Mouse (Mus musculus): ENCODE measurements at regions not wholly inside any gene's neighbourhood (a gene's known extent, or its start where the extent isn't known, plus 50 kb on each side); places are given as distances from the start of the nearest gene placed in this dataset.

DNA sequence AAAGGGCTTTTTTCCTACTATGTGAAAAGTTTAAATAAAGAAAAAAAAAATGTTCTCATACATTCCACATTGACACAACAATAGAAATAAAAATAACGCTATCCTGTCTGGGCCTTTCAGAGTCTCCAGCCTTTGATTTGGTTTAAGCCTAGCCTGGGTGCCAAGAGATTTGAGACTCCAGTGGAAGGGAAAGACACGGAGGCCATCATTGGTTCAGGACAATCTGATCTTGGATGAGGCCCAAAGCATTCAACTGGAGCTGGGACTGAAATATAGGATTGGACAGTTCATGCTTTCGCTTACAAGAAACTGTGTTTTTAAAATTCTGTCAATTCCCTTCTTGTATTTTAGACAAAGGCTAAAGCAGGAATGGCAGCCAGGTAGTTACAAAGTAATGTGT, 294.7 kb upstream of the Cited2 start:
- no peak for DNase-seq (ENCODE audit: low spot score)

- DNase-seq (ENCODE audit: low spot score): no peak
Observed at GRCm38 (mm10) chr10:17431068-17431467, 291.9 kb upstream of the Cited2 start.

GRCm38 (mm10) chr10:17434098-17434497, 288.9 kb upstream of the Cited2 start:
- DNase-seq (ENCODE audit: low spot score): no peak

GRCm38 (mm10) chr10:17450240-17450639, 272.8 kb upstream of the Cited2 start:
- DNase-seq (ENCODE audit: low spot score): peak; percentile 11

DNA sequence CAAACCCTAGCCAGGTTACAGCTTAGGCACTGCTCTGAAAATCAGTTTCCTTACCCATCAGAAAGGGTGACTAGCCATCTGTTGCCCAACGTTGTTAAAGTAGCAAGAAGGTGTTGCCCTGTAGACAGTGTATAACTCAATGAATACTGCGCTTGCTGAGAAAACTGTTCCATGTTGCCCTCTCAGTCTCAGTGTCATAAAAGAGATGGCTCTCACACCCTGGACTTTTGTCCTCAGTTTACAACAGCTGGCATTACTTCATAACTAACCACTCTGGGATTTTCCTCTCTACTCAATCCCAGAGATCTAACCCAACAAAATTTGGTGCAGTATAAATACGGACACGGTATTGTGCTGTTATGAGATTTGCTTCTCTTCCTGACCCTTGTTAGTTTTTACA, 252.1 kb upstream of the Cited2 start:
- no peak for DNase-seq (ENCODE audit: low spot score)

- DNase-seq (ENCODE audit: low spot score): no peak
Observed at GRCm38 (mm10) chr10:17472536-17472935, 250.5 kb upstream of the Cited2 start.

GRCm38 (mm10) chr10:17475976-17476375, 247.0 kb upstream of the Cited2 start:
- no peak for DNase-seq (ENCODE audit: low spot score)

DNA sequence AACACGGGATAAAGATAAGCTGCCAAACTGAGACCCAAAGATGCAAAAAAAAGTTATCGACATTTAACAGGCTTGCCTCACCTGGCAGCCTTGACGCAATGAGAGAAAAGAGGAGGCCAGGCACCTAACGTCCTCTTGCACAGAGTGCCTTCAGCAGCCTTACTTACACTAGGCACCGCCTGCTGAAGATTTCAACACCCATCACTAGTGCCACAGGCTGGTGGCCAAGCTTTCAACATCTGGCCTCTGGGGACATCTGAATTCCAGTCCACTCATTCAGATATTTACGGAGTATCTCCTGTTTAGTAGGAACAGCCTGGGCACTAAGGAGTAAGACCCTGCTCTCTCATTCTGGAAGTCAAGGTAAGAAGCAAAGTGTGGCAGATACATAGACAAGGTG, 246.3 kb upstream of the Cited2 start:
- DNase-seq (ENCODE audit: low spot score): peak; percentile 48

- DNase-seq (ENCODE audit: low spot score): no peak
Observed at GRCm38 (mm10) chr10:17478761-17479632, 244.0 kb upstream of the Cited2 start.

- DNase-seq (ENCODE audit: low spot score): no peak
Observed at GRCm38 (mm10) chr10:17482751-17483150, 240.3 kb upstream of the Cited2 start.

- peak; percentile 45 for DNase-seq (ENCODE audit: low spot score)
Observed at GRCm38 (mm10) chr10:17485049-17485449, 238.0 kb upstream of the Cited2 start.

DNA sequence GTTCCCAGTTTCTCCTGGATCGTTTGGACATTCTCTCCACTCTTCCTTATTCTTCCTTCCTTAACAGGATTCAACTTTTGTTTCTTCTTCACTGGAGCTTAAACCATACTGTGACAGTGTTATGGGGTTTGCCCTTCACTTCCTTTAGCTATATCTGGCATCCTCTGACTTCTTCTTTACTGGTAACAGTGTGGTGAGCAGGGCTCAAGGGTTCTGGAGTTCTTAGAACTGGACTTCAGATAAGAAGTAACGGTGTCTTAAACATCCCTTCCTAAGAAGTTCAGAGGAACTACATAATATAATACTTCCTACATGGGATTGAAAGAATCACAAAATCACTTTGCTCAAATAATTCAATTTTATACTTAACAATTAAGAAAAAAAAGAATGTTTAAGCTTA, 237.5 kb upstream of the Cited2 start:
- DNase-seq (ENCODE audit: low spot score): no peak

DNA sequence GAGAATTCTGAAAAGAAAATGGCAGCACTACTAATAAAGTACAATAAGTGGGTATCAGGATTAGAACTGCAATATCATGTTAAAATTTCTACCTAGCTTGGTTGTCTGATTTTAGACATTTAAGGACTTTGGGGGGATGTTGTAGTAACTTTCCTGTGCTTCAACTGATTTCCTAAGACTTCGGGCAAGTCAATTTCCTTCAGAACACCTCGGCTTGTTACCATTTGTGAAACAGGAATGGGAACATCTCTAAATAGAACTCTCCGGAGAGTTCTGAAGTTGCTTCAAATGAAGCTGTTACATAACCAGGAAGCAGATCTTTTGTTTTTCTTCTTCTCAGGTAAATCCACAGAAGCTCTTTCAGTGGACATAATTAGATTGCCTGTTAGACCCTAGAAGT, 237.0 kb upstream of the Cited2 start:
- no peak for DNase-seq (ENCODE audit: low spot score)

GRCm38 (mm10) chr10:17487460-17487859, 235.6 kb upstream of the Cited2 start:
- DNase-seq (ENCODE audit: low spot score): no peak

GRCm38 (mm10) chr10:17491611-17492305, 231.3 kb upstream of the Cited2 start:
- no peak for DNase-seq (ENCODE audit: low spot score)

DNA sequence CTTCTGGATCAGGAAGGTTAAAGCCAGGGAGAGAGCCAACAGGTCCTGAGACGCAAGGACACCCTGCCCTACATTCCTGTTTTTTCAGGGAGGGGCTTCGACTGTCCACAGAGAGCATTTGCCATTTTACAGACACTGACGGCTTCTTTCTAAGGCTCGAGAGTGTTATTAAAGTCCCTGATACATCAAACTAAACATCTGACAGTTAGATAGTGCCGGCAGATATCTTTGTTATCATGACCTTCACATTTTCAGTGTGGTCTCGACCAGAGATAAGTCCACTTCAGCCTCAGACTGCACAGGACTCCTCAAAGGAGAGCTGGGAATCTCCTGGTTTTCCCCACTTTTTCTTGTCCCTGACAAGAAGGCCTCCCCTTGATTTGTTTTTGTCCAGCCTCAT, 229.9 kb upstream of the Cited2 start:
- DNase-seq (ENCODE audit: low spot score): no peak

DNA sequence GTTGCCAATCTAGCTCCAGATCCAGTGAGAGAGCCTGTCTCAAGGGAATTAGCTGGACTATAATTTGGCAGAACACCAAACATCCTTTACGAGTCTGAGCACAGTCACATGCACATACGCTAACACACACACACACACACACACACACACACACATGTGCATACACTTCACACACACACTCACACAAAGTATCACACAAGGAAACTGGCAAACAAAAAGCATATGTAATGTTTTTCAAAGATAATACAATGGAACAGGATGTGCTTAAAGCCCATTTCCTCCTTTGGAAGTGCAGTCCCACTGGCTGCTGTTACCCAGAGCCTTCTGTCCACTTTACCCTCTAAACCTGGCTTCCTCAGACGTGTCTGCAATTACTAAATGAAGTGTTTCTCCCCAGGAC, 226.2 kb upstream of the Cited2 start:
- DNase-seq (ENCODE audit: low spot score): no peak

GRCm38 (mm10) chr10:17510626-17511193, 212.3 kb upstream of the Cited2 start:
- no peak for DNase-seq (ENCODE audit: low spot score)

DNA sequence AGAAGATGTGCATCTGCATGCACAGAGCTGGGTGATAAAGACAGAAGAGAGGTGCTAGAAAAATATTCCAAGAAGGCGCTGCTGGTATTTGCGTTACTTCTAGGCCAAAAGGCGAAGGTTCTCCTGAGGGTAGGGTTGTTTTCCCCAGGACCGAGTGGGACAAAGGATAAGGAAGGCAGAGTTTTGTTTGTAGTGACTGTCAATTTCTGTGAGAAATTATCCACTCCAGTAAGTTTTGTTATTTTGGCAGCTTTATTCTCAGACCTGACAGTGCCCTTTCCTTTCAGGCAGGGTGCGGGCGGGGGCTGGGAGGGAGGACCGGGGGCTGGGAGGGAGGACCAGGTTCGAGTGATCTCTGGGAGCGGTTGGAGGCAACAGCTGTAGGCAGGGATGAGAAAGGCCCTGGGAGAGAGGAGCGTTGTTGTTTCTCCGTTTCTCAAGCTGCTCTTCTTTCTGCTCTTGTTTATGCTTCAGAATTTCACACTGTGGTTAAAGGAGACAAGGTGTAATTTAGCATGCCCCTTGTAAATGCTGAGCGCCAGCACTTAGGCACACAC, 211.2 kb upstream of the Cited2 start:
- no peak for DNase-seq (ENCODE audit: low spot score)

- DNase-seq (ENCODE audit: low spot score): no peak
Observed at GRCm38 (mm10) chr10:17512487-17512886, 210.5 kb upstream of the Cited2 start.

GRCm38 (mm10) chr10:17513756-17514155, 209.3 kb upstream of the Cited2 start:
- DNase-seq (ENCODE audit: low spot score): no peak

DNA sequence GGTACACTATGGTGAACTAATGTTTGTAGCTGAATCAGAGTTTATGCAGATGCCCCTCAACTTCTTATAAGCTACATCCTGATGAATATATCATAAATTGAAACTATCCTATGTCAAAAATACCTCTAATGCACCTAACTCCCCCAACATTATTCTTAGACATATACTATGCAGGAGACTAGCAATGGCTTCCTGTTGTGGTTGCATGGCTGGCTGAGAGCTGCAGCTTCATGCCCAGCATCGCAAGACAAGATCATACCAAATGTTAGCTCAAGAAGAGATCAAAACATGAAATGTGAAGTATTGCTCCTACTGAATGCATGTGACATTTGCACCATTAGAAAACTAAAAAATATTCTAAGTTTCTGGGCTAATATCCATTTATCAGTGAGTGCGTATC, 206.9 kb upstream of the Cited2 start:
- no peak for DNase-seq (ENCODE audit: low spot score)

Measured in lung, postnatal 25 days (tissue).